Mouse (Mus musculus) 416B (cell line): ENCODE measurements at regions not wholly inside any gene's neighbourhood (a gene's known extent, or its start where the extent isn't known, plus 50 kb on each side); places are given as distances from the start of the nearest gene placed in this dataset.
A peak's percentile ranks its signal among the peaks of the same experiment; 100 is the strongest.
"Not testable (repeated sequence)": the region's sequence is repeated elsewhere in the genome, so short reads cannot be mapped to it uniquely, and the experiment has no call there.

ENCODE experiments used
- DNase-seq: peaks from one replicate; pipeline ENCODE4 v3.0.0; 2011; ENCODE audit warnings: low read depth

GRCm38 (mm10) chr8:26608588-26608987 is 368.5 kb upstream of the Zfp703 start:
- no peak for DNase-seq

GRCm38 (mm10) chr8:26612153-26612552 is 365.0 kb upstream of the Zfp703 start:
- no peak for DNase-seq

GRCm38 (mm10) chr8:26622311-26623052 is 354.6 kb upstream of the Zfp703 start:
- no peak for DNase-seq

- DNase-seq = no peak
These were observed 350.9 kb upstream of the Zfp703 start for GRCm38 (mm10) chr8:26626186-26626585.

- no peak for DNase-seq
These were observed 350.5 kb upstream of the Zfp703 start for GRCm38 (mm10) chr8:26626651-26627077.

GRCm38 (mm10) chr8:26627191-26627891 is 349.8 kb upstream of the Zfp703 start:
- DNase-seq = no peak

- DNase-seq = peak; percentile 7
These were observed 346.6 kb upstream of the Zfp703 start for GRCm38 (mm10) chr8:26630544-26630943.

- no peak for DNase-seq
These were observed 341.4 kb upstream of the Zfp703 start for GRCm38 (mm10) chr8:26635701-26636100.

GRCm38 (mm10) chr8:26645375-26645774 is 331.8 kb upstream of the Zfp703 start:
- DNase-seq = not testable (repeated sequence)

- DNase-seq = no peak
These were observed 326.8 kb upstream of the Zfp703 start for GRCm38 (mm10) chr8:26650287-26650686.

GRCm38 (mm10) chr8:26655897-26656296 is 321.2 kb upstream of the Zfp703 start:
- DNase-seq = no peak

- no peak for DNase-seq
These were observed 320.6 kb upstream of the Zfp703 start for GRCm38 (mm10) chr8:26656310-26657075.

- DNase-seq = no peak
These were observed 317.7 kb upstream of the Zfp703 start for GRCm38 (mm10) chr8:26659381-26659780.

GRCm38 (mm10) chr8:26669541-26669940 is 307.6 kb upstream of the Zfp703 start:
- no peak for DNase-seq

GRCm38 (mm10) chr8:26672486-26673395 is 304.4 kb upstream of the Zfp703 start:
- no peak for DNase-seq

GRCm38 (mm10) chr8:26677584-26678138 is 299.5 kb upstream of the Zfp703 start:
- DNase-seq = no peak

GRCm38 (mm10) chr8:26680891-26681381 is 296.2 kb upstream of the Zfp703 start:
- no peak for DNase-seq

- no peak for DNase-seq
These were observed 290.0 kb upstream of the Zfp703 start for GRCm38 (mm10) chr8:26687146-26687545.

GRCm38 (mm10) chr8:26688035-26688434 is 289.1 kb upstream of the Zfp703 start:
- DNase-seq = no peak

GRCm38 (mm10) chr8:26688745-26689478 is 288.2 kb upstream of the Zfp703 start:
- no peak for DNase-seq
